Mouse (Mus musculus) stomach, embryonic 16.5 days (tissue): ENCODE measurements at regions not wholly inside any gene's neighbourhood (a gene's known extent, or its start where the extent isn't known, plus 50 kb on each side); places are given as distances from the start of the nearest gene placed in this dataset.

ENCODE experiments used
- ATAC-seq: fragments of 200-750 bp; cut with Nextera tagmentation; 2 replicates; pipeline ENCODE4 v1.8.0; 2017; ENCODE audit warnings: moderate number of reproducible peaks, moderate TSS enrichment; ENCODE audit not compliant: insufficient read depth, low FRiP score
- H3K27ac ChIP-seq: fragments of 300-500 bp; sonication (generic); 2 replicates; pipeline ENCODE4 v1.5.1; 2014; ENCODE audit warnings: low read length
- H3K27me3 ChIP-seq: fragments of 300-500 bp; sonication (generic); 2 replicates; pipeline ENCODE4 v1.6.1; 2014; ENCODE audit warnings: low read length, control low read depth, mixed read lengths; ENCODE audit not compliant: control insufficient read depth, insufficient read depth
- H3K36me3 ChIP-seq: fragments of 300-500 bp; sonication (generic); 2 replicates; pipeline ENCODE4 v1.6.1; 2014; ENCODE audit warnings: low read length; ENCODE audit not compliant: control insufficient read depth, insufficient read depth
- H3K4me1 ChIP-seq: fragments of 300-500 bp; sonication (generic); 2 replicates; pipeline ENCODE4 v1.6.1; 2014; ENCODE audit warnings: low read length, control low read depth, mixed read lengths; ENCODE audit not compliant: control insufficient read depth, insufficient read depth
- H3K4me2 ChIP-seq: fragments of 300-500 bp; sonication (generic); 2 replicates; pipeline ENCODE4 v1.6.1; 2014; ENCODE audit warnings: low read depth, low read length, mixed read lengths
- H3K4me3 ChIP-seq: fragments of 300-500 bp; sonication (generic); replicated peaks from 2 replicates; pipeline ENCODE4 v1.5.1; 2014; ENCODE audit warnings: mild to moderate bottlenecking, low read length
- H3K9ac ChIP-seq: fragments of 300-500 bp; sonication (generic); 2 replicates; pipeline ENCODE4 v1.6.1; 2014; ENCODE audit warnings: low read length
- H3K9me3 ChIP-seq: fragments of 300-500 bp; sonication (generic); replicated peaks from 2 replicates; pipeline ENCODE4 v1.6.1; 2016; ENCODE audit warnings: low read length, control low read depth; ENCODE audit not compliant: control insufficient read depth
- WGBS: fragments of 180-500 bp; shearing (Covaris S2); extraction: QIAGEN DNeasy Blood & Tissue Kit; methylation state at CpG from one replicate; pipeline ENCODE4 v1.1.7; 2014; 5-methylcytosine and 5-hydroxymethylcytosine counted together

DNA sequence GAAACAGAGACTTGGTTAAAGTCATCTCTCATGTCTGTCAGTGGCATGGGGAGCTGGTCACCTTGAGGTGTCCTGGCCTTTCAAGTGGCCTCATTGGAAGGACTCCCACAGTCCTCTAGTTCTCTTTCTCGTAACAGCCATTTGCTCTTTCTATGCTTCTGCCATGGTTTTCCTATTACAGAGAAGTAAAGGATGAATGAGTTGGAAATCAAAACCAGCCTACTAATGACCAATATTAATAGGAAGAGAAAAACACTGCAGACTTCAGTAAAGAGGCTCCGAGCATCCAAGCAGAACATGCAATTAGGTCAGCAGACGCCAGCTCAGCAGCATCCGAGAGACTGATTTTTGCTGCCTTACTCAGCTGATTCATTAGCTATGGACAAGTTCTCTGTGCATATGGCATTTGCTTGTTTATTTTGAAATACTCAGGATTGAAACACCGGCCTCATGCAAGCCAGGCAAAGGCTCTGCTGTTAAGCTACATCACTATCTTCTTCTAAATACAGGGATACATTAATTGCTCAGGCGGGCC is 377.4 kb upstream of the Camk1g start:
- ATAC-seq = no peak
- no peak overlapping the region for H3K9ac ChIP-seq
- H3K9me3 ChIP-seq = no peaks in the 10 kb centered on the region
- H3K36me3 ChIP-seq = no peaks in the 10 kb centered on the region
- no peaks in the 10 kb centered on the region for H3K4me1 ChIP-seq
- H3K27me3 ChIP-seq = no peaks in the 10 kb centered on the region
- H3K4me2 ChIP-seq = no peak overlapping the region
- H3K4me3 ChIP-seq = no peak overlapping the region
- no peak overlapping the region for H3K27ac ChIP-seq
- 75% methylated on average over 6 of the region's 6 CpGs for WGBS

DNA sequence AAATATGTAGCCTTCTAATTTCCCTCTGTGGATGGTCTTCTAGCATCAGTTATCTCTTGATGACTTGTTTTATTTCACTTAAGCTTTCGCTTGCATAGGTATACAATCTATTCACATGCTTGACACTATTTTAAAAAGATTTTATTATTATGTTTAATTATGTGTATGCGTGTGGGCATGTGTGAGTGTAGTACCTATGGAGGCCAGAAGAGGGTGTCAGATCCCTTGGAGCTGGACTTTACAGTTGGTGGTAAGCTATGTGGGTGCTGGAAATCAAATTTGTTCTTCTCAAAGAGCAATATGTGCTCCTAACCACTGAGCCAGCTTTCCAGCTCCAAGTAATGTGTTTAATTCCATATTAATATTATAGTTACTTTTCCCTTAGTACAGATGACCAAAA is 372.6 kb upstream of the Camk1g start:
- H3K4me3 ChIP-seq = no peak overlapping the region
- no peaks in the 10 kb centered on the region for H3K4me1 ChIP-seq
- H3K27me3 ChIP-seq = no peaks in the 10 kb centered on the region
- H3K9ac ChIP-seq = no peak overlapping the region
- no peak overlapping the region for H3K27ac ChIP-seq
- H3K4me2 ChIP-seq = no peak overlapping the region
- WGBS = 93% methylated on average over 2 of the region's 2 CpGs
- ATAC-seq = no peak
- H3K36me3 ChIP-seq = no peaks in the 10 kb centered on the region
- no peaks in the 10 kb centered on the region for H3K9me3 ChIP-seq

DNA sequence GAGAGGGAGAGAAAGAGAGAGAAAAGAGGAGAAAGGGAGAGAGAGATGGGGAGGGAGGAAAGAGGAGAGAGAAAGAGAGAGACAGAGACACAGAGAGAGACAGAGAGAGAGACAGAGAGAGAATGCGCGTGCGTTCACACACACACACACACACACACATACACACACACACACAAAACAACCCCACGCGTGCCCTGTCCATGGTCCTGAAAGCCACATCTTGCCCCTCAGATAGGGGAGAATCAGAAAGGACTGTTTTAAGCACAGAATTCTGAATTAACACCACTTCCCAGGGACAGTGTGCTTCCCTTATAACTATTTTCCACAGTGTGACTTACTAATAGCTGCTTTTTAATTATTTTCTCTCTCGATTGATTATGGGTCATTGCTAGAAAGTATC is 368.7 kb upstream of the Camk1g start:
- no peaks in the 10 kb centered on the region for H3K4me1 ChIP-seq
- no peaks in the 10 kb centered on the region for H3K27me3 ChIP-seq
- WGBS = 44% methylated on average over 6 of the region's 6 CpGs
- H3K9me3 ChIP-seq = no peaks in the 10 kb centered on the region
- no peak overlapping the region for H3K9ac ChIP-seq
- no peak overlapping the region for H3K4me2 ChIP-seq
- no peak overlapping the region for H3K27ac ChIP-seq
- H3K36me3 ChIP-seq = no peaks in the 10 kb centered on the region
- H3K4me3 ChIP-seq = no peak overlapping the region
- no peak for ATAC-seq

DNA sequence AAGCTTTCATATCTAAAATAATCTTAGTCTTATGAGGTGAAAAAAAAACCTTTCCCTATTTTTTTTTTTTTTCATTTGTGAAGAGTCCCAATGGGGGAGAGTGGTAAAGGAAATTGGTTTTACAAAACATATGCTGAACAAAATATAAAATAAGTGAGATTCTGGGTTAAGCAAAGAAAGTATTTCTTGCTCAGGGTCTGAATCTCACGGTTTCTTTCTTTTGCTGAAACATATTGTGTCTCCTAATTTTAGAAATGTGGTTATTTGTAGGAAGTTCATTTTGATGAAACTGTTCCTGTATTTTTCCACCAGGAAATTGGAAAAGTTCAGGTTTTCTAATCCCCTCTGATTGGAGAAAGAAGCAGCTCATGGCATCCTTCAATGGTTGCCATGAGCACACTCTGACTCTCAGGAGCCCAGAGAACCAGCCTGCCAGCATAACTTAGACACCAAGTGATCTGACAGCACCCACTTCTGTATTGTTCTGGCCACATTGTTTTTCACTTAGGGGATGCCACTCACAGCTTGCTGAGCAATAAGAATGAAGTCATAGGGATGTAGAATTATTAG is 365.9 kb upstream of the Camk1g start:
- Histone ChIP-seq H3K4me3 (no peak overlapping the region), H3K4me1 (no peaks in the 10 kb centered on the region), H3K9me3 (no peaks in the 10 kb centered on the region), H3K9ac (no peak overlapping the region), H3K36me3 (no peaks in the 10 kb centered on the region), H3K4me2 (no peak overlapping the region), H3K27me3 (no peaks in the 10 kb centered on the region), H3K27ac (no peak overlapping the region)
- ATAC-seq = no peak
- WGBS = 74% methylated on average over 1 of the region's 1 CpGs

DNA sequence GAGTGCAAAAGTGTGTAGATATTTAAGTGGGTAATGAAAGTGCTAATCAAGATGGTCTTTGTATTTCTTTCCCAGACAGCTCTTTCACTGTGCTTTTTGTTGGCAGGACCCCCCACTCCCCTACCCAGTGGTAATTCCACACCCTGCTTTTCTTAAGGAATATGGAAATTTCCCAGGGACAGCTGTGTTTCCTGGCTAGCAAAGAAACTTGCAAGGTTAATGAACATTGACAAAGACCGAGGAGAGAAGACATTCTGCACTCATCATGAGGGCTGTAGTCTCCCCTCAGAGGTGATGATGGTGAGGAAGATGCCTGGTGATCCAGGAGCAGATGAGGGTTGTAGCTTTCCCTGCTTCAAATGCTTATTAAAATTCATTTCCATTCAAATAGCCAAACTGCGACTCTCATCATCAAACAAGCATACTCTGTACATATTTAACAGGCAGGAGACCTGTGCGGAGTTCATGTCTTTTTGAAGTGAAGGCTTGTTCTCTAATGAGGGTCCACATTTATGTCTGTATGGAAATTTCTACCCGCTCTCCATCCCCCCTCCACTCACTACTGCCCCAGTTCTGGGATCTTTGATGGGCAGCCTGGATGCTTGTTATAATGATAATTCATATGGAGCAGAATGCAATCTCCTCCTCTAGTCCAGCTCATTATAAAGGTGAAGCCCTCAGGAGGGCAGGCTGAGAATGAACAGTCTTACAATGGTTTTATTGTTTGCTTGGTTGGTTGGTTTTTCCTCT is 364.1 kb upstream of the Camk1g start:
- H3K36me3 ChIP-seq = no peaks in the 10 kb centered on the region
- no peak overlapping the region for H3K9ac ChIP-seq
- WGBS = 75% methylated on average over 4 of the region's 4 CpGs
- ATAC-seq = no peak
- no peak overlapping the region for H3K4me2 ChIP-seq
- no peaks in the 10 kb centered on the region for H3K9me3 ChIP-seq
- no peak overlapping the region for H3K4me3 ChIP-seq
- H3K27me3 ChIP-seq = no peaks in the 10 kb centered on the region
- no peak overlapping the region for H3K27ac ChIP-seq
- no peaks in the 10 kb centered on the region for H3K4me1 ChIP-seq

DNA sequence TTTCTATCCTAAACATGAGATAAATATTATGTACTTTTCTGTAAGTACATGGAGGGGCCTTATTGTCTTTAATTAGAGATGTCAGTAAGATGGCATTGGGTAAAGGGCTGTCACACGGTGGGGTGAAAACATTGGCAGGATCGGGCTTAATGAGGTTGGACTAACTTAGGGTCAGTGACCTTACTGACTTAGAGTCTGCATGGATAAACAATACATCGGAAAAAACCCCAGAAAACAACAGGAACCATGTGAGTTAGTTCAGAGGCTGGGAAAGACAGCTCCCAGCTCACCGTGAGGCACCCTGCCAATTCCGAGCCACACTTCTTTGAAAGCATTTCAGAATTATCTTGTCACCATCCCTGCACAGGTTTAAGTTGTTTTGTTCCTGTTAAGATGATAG is 363.3 kb upstream of the Camk1g start:
- H3K27me3 ChIP-seq = no peaks in the 10 kb centered on the region
- ATAC-seq = no peak
- H3K4me2 ChIP-seq = no peak overlapping the region
- no peaks in the 10 kb centered on the region for H3K4me1 ChIP-seq
- no peaks in the 10 kb centered on the region for H3K9me3 ChIP-seq
- H3K4me3 ChIP-seq = no peak overlapping the region
- no peaks in the 10 kb centered on the region for H3K36me3 ChIP-seq
- H3K27ac ChIP-seq = no peak overlapping the region
- no peak overlapping the region for H3K9ac ChIP-seq
- WGBS = 15% methylated on average over 5 of the region's 5 CpGs

DNA sequence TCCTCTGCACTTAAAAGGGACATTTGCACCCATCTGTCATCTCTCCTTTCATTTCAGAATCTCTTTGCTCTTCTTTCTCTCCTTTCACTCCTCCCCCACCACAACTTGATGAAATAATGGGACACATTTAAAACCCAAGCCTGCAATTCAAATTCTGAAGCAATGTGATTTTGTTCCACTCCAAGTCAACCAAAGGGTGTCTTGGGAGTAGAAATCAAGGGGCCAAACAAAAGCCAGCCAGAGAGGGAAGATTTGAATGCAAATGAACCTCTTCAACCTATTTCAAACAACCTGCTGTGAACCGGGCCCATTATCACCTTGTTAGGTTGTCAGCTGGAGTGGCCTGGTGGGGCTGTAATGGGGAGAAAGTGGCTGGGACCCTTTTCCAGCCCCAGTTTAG is 362.0 kb upstream of the Camk1g start:
- no peak overlapping the region for H3K27ac ChIP-seq
- no peaks in the 10 kb centered on the region for H3K9me3 ChIP-seq
- no peak overlapping the region for H3K4me3 ChIP-seq
- WGBS = 16% methylated on average over 1 of the region's 1 CpGs
- no peak overlapping the region for H3K9ac ChIP-seq
- H3K4me2 ChIP-seq = no peak overlapping the region
- H3K36me3 ChIP-seq = no peaks in the 10 kb centered on the region
- no peaks in the 10 kb centered on the region for H3K4me1 ChIP-seq
- ATAC-seq = no peak
- no peaks in the 10 kb centered on the region for H3K27me3 ChIP-seq

DNA sequence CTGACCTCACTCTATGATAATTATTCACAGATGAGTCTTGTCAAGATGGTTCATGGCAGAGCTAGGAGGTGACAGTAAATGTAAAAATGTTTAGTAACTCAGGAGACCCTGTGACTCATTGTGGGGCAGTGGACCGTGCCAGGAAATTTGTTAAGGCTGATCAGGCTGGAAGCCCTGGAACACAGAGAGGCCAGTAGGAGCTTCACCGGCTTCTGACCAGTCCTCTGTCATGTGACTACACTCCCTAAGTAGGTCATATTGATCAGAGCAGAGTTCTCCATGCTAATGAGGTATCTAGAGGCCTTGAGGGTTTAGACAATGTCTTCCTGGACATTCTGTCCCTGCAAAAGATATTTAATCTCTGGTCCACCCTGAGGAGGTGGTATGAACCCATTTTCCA is 351.8 kb upstream of the Camk1g start:
- H3K9ac ChIP-seq = no peak overlapping the region
- H3K4me1 ChIP-seq = no peaks in the 10 kb centered on the region
- ATAC-seq = no peak
- no peak overlapping the region for H3K27ac ChIP-seq
- 74% methylated on average over 2 of the region's 2 CpGs for WGBS
- no peaks in the 10 kb centered on the region for H3K27me3 ChIP-seq
- H3K4me3 ChIP-seq = no peak overlapping the region
- H3K36me3 ChIP-seq = no peaks in the 10 kb centered on the region
- no peaks in the 10 kb centered on the region for H3K9me3 ChIP-seq
- no peak overlapping the region for H3K4me2 ChIP-seq

DNA sequence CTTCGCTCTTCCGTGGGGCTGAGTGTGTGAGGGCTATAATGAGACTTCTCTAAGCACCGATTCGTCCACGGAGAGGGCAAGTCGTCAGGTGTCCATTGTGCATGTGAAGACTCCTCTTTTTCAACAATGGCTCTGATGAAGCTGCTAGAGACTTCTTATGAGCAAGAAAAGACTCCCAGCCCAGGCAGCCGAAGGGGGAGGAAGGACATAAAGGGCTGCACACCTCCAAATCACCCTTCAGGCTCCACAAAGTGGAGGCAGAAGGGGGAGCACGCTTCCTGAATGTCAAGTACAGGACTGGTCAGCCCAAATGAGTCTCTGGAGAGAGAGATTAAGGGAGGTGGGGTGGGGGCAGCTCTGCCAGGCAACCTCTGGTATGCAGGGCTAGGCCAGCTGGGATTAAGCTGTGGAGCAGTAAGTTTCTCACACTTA is 350.3 kb upstream of the Camk1g start:
- Histone ChIP-seq H3K9me3 (no peaks in the 10 kb centered on the region), H3K4me1 (no peaks in the 10 kb centered on the region), H3K36me3 (no peaks in the 10 kb centered on the region), H3K27ac (no peak overlapping the region), H3K9ac (no peak overlapping the region), H3K27me3 (no peaks in the 10 kb centered on the region), H3K4me3 (no peak overlapping the region), H3K4me2 (no peak overlapping the region)
- no peak for ATAC-seq
- WGBS = 76% methylated on average over 8 of the region's 8 CpGs
